ENCODE assay signal across 8 mouse cellular contexts in the genomic region with DNA sequence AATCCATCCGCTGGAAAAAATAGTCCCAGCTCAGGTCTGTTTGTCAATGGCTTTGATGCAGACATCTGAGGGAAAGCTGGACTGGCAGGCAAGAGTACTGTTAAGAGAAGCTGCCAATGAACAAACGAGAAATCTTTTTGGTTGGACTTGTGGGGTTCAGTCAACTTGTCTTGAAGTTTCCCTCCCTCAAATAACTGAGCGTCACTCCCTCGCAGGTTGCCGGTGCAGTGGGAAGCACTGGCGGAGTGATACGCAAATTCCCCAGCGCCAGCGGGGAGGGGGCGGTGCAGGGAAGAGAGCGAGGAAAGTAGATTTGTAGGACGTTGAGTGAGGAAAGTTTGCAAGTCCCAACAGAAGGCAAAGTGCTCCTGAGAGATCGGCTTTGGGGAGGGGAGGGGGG. TPM values are rescaled to one million over a fixed set of nuclear protein-coding genes. Genes with fewer than 3 reads are reported as not detected.
DNase-seq lines count a peak whose midpoint lies in the region; ATAC-seq lines count a peak whose summit lies in the region.

Gene Col4a5 (plus strand): TSS at position 276 of the 400 bp plus-strand sequence.

- 0 out of 2 replicates have a peak within 1 kb of the TSS, but pooled peaks have one; percentile 16 for H3K27ac ChIP-seq in embryonic facial prominence, embryonic 13.5 days
- peak within 1 kb of the TSS; percentile 33; the same call in 1 of the 2 replicates for H3K27ac ChIP-seq in limb, embryonic 15.5 days
- no peak within 1 kb of the TSS for H3K27ac ChIP-seq in midbrain, embryonic 14.5 days (replicated peaks; ENCODE audit: low read depth, low read length)
- H3K27ac ChIP-seq in stomach, embryonic 16.5 days (ENCODE audit: low read length), result peak within 1 kb of the TSS; percentile 73

- peak within 1 kb of the TSS; percentile 58 for H3K9ac ChIP-seq in embryonic facial prominence, embryonic 13.5 days
- H3K9ac ChIP-seq in limb, embryonic 15.5 days, result no peak within 1 kb of the TSS
- peak within 1 kb of the TSS; percentile 37 for H3K9ac ChIP-seq in midbrain, embryonic 14.5 days (replicated peaks; ENCODE audit: low read length)
- peak within 1 kb of the TSS; percentile 75 for H3K9ac ChIP-seq in stomach, embryonic 16.5 days (ENCODE audit: low read length)

- 13% methylated on average over 13 of the region's 13 CpGs for WGBS in embryonic facial prominence, embryonic 13.5 days
- WGBS in limb, embryonic 15.5 days, result 23% methylated on average over 13 of the region's 13 CpGs
- 16% methylated on average over 12 of the region's 13 CpGs for WGBS in midbrain, embryonic 14.5 days
- WGBS in stomach, embryonic 16.5 days, result 11% methylated on average over 13 of the region's 13 CpGs

- H3K4me2 ChIP-seq in embryonic facial prominence, embryonic 13.5 days, result peak within 1 kb of the TSS; percentile 62
- peak within 1 kb of the TSS; percentile 57 for H3K4me2 ChIP-seq in limb, embryonic 15.5 days
- peak within 1 kb of the TSS; percentile 66 for H3K4me2 ChIP-seq in midbrain, embryonic 14.5 days (ENCODE audit: low read length)
- peak within 1 kb of the TSS; percentile 59 for H3K4me2 ChIP-seq in stomach, embryonic 16.5 days (ENCODE audit: low read depth, low read length)

- ATAC-seq in embryonic facial prominence, embryonic 13.5 days (ENCODE audit: insufficient number of reproducible peaks, insufficient read depth, low FRiP score, low TSS enrichment, low read depth), result peak; percentile 67; the same call in 1 of the 2 replicates
- peak; percentile 55; the same call in 1 of the 2 replicates for ATAC-seq in limb, embryonic 15.5 days (ENCODE audit: insufficient number of reproducible peaks, low FRiP score, low TSS enrichment, low read depth)
- peak; percentile 72; the same call in 1 of the 2 replicates for ATAC-seq in midbrain, embryonic 14.5 days (ENCODE audit: low FRiP score, low TSS enrichment)
- peak; percentile 79; the same call in 1 of the 2 replicates for ATAC-seq in stomach, embryonic 16.5 days (ENCODE audit: insufficient read depth, low FRiP score)

- DNase-seq in 3134 (ENCODE audit: extremely low read depth, insufficient read length, low spot score), result peak; percentile 86
- DNase-seq in adrenal gland, postnatal 14 days, result peak; percentile 85
- peak; percentile 50 for DNase-seq in heart, adult 8-10 months (ENCODE audit: low spot score)
- DNase-seq in kidney, adult 18-20 months, result peak; percentile 76
- DNase-seq in midbrain, embryonic 14.5 days, result peak; percentile 82

- no peaks in the 10 kb centered on the region for H3K9me3 ChIP-seq in embryonic facial prominence, embryonic 13.5 days
- no peaks in the 10 kb centered on the region for H3K9me3 ChIP-seq in limb, embryonic 15.5 days
- H3K9me3 ChIP-seq in midbrain, embryonic 14.5 days (ENCODE audit: control insufficient read depth, low read length), result no peaks in the 10 kb centered on the region
- no peaks in the 10 kb centered on the region for H3K9me3 ChIP-seq in stomach, embryonic 16.5 days (replicated peaks; ENCODE audit: control insufficient read depth, low read length)

- H3K4me3 ChIP-seq in embryonic facial prominence, embryonic 13.5 days, result peak within 1 kb of the TSS; percentile 46
- H3K4me3 ChIP-seq in limb, embryonic 15.5 days, result peak within 1 kb of the TSS; percentile 47
- peak within 1 kb of the TSS; percentile 37 for H3K4me3 ChIP-seq in midbrain, embryonic 14.5 days (replicated peaks; ENCODE audit: low read depth, low read length)
- peak within 1 kb of the TSS; percentile 64 for H3K4me3 ChIP-seq in stomach, embryonic 16.5 days (replicated peaks; ENCODE audit: low read length)

- H3K36me3 ChIP-seq in embryonic facial prominence, embryonic 13.5 days, result no peaks in the 10 kb centered on the region
- H3K36me3 ChIP-seq in limb, embryonic 15.5 days, result no peaks in the 10 kb centered on the region
- H3K36me3 ChIP-seq in midbrain, embryonic 14.5 days (ENCODE audit: control insufficient read depth, insufficient read depth, low read length), result no peaks in the 10 kb centered on the region
- no peaks in the 10 kb centered on the region for H3K36me3 ChIP-seq in stomach, embryonic 16.5 days (ENCODE audit: control insufficient read depth, insufficient read depth, low read length)

- peaks cover 29% of the 10 kb centered on the region for H3K27me3 ChIP-seq in embryonic facial prominence, embryonic 13.5 days
- peaks cover 22% of the 10 kb centered on the region for H3K27me3 ChIP-seq in limb, embryonic 15.5 days
- H3K27me3 ChIP-seq in midbrain, embryonic 14.5 days (ENCODE audit: control insufficient read depth, insufficient read depth, low read length), result peaks cover 4% of the 10 kb centered on the region; the same call in 1 of the 2 replicates
- peaks cover 9% of the 10 kb centered on the region; the same call in 1 of the 2 replicates for H3K27me3 ChIP-seq in stomach, embryonic 16.5 days (ENCODE audit: control insufficient read depth, insufficient read depth, low read length)

- H3K4me1 ChIP-seq in embryonic facial prominence, embryonic 13.5 days, result no peaks in the 10 kb centered on the region
- H3K4me1 ChIP-seq in limb, embryonic 15.5 days, result no peaks in the 10 kb centered on the region
- no peaks in the 10 kb centered on the region for H3K4me1 ChIP-seq in midbrain, embryonic 14.5 days (ENCODE audit: control insufficient read depth, insufficient read depth, low read length)
- H3K4me1 ChIP-seq in stomach, embryonic 16.5 days (ENCODE audit: control insufficient read depth, insufficient read depth, low read length), result no peaks in the 10 kb centered on the region

RNA-seq across cellular contexts. Expression of gene Col4a5, which starts in this region (rescaled TPM):
- total RNA-seq in adrenal gland, postnatal 14 days (2021), result 27.0 and 30.6 TPM in 2 replicates
- 8.7 and 9.4 TPM in 2 replicates for polyA plus RNA-seq in embryonic facial prominence, embryonic 13.5 days (2015; fragmentation: Nextera tagmentation; extraction: Ambion mirVana)
- 10 to 100 TPM; 16.8 to 21.1 (median 18.4) TPM for total RNA-seq in heart, adult 8-10 months (2022)
- polyA plus RNA-seq in limb, embryonic 15.5 days (2015; fragmentation: Nextera tagmentation; extraction: Ambion mirVana), result 12.0 and 14.8 TPM in 2 replicates
- polyA plus RNA-seq in midbrain, embryonic 14.5 days (2014; fragmentation: Nextera tagmentation; extraction: Ambion mirVana), result 3.6 and 12.4 TPM in 2 replicates
- polyA plus RNA-seq in stomach, embryonic 16.5 days (2015; fragmentation: Nextera tagmentation; extraction: Ambion mirVana), result 51.4 and 53.7 TPM in 2 replicates
